Mouse (Mus musculus): ENCODE measurements around the gene Sbno1.

DNA sequence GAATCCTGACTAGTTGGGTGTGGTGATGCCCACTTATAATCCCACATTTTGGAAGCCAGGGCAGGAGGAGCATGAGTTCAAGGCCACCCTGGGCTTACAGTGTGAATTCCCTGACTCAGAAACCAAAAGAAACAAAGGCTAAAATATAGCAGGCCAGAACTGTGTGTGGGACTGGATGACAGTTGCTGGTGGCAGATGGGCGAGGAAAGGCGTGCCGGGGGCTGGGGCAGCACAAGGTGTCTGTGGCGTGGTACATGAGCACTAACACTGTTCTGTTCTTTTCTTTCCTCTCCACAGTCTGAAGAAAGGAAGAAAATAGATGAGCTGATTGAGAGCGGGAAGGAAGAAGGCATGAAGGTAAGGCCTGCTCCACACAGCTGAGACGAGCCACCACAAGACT is 31.0 kb upstream of the Sbno1 start:
- TF ChIP-seq CTCF (IDR thresholded peaks at IDR 0.05; ENCODE audit: borderline replicate concordance, extremely low read depth, insufficient read depth, insufficient read length): no peak
- TF ChIP-seq POLR2A (IDR thresholded peaks at IDR 0.05; ENCODE audit: borderline replicate concordance, extremely low read depth, insufficient read depth, insufficient read length, poor library complexity, severe bottlenecking): no peak
